Mouse (Mus musculus): ENCODE measurements around the gene Mtmr12. TPM values are rescaled to one million over a fixed set of nuclear protein-coding genes. Genes with fewer than 3 reads are reported as not detected.

The Mtmr12 gene
- total and polyA plus RNA-seq, 3 experiments: 14.3 to 38.2 TPM; not detected in 1

DNA sequence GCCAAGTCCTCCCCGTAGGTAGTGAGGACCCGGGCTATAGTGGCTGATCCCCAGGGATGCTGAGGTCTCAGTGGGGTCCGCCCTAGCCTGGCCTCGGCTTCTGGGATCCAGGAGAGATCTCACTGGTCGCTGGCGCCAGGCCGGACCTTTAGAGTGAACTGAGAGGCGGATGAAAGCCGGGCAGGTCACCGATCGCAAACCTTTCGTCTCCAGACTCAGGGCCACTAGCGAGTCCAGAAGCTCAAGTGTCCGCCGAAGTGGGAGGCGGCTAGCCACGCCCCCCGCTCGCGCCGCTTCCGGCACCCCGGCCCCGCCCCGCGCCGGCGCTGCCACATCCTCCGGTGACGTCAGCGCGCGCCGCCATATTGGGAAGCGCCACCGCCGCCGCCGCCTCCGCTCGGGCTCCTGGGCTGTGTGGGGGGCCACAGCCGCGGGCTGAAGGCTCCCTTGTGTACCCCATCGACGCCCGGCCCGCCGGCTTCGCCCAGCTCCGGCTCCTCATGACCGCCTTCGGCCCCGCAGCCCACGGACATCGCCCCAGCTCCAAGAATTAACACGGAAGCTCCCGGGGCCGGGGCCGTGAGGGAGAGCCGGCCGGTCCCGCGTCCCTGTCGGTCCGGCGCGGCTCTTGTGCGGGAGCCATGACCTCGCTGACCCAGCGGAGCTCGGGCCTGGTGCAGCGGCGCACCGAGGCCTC lies 116.4 kb downstream of the Mtmr12 start, which contains the start of gene Golph3 (continued):
- TF ChIP-seq GATA1 (IDR thresholded peaks at IDR 0.05; ENCODE audit: low read depth, low read length) (no peak), ZKSCAN1 (IDR thresholded peaks at IDR 0.05; ENCODE audit: low read depth, low read length) (no peak), RCOR1 (IDR thresholded peaks at IDR 0.05; ENCODE audit: low read depth, low read length) (no peak), CHD2 (IDR thresholded peaks at IDR 0.05; ENCODE audit: low read length) (no peak), JUND (IDR thresholded peaks at IDR 0.05; ENCODE audit: low read depth, low read length) (no peak), POLR2A (IDR thresholded peaks at IDR 0.05; ENCODE audit: control insufficient read depth in 1 of 2, insufficient read depth in 1 of 2, low read depth in 1 of 2, low read length in 2 of 2, poor library complexity in 1 of 2) (peak; percentile 81 to 93), BHLHE40 (IDR thresholded peaks at IDR 0.05; ENCODE audit: borderline replicate concordance, low read depth, low read length) (no peak), EP300 (IDR thresholded peaks at IDR 0.05; ENCODE audit: low read depth in 1 of 2, low read length in 2 of 2) (0 out of 4 replicates have a peak, but pooled peaks of 1 of the 2 experiments have one; percentile 5), USF2 (IDR thresholded peaks at IDR 0.05; ENCODE audit: borderline replicate concordance in 1 of 2, insufficient read depth in 1 of 2, low read depth in 1 of 2, low read length in 2 of 2) (no peak), ZMIZ1 (IDR thresholded peaks at IDR 0.05; ENCODE audit: low read depth, low read length) (peak; percentile 91), MAZ (IDR thresholded peaks at IDR 0.05; ENCODE audit: low read depth, low read length) (peak; percentile 65; the same call in 1 of the 2 replicates)

DNA sequence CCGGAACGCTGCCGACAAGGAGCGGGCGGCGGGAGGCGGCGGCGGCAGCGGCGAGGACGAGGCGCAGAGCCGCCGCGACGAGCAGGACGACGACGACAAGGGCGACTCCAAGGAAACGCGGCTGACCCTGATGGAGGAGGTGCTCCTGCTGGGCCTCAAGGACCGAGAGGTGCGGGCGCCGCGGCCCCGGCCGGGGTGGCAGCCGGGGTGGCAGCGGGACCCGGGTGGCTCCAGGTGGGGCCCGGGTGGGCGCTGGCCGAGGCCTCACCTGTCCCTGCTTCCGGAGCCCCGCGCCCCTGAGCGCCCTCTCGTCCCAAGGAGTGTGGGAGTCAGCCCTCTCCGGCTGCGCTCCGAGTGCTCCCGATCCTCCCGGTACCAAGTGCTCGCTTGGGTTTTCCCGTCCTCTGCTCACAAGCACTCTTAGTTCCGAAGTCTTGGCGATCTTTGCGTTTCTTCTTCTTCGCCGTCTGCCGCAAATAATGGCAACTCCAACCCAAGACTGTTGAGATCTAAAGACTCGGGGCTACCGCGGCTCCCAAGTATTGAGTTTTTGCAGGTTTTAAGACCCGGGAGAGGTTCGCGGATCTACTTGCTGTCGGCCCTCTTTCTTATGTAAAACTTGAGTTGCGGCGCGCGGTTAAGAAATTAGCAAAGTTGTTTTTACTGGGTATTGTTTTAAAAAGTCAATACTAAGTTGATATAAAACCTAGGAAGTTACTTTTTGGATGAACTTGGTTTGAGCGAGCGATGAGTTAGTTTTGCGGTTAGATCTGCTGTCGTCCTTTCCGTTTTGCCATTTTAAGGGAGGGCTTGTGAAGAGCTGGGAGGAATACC lies 117.2 kb downstream of the Mtmr12 start, which contains the start of gene 1810049J17Rik:
Gene 1810049J17Rik (minus strand): TSS at position 112 of the 834 bp plus-strand sequence.
- TF ChIP-seq UBTF (IDR thresholded peaks at IDR 0.05; ENCODE audit: borderline replicate concordance, insufficient read depth, low read depth, low read length): peak; percentile 92; the same call in 1 of the 2 replicates
- TF ChIP-seq MAZ (IDR thresholded peaks at IDR 0.05; ENCODE audit: low read depth, low read length): 0 out of 2 replicates have a peak, but pooled peaks have one; percentile 4
- no peak for TF ChIP-seq JUND (IDR thresholded peaks at IDR 0.05; ENCODE audit: low read depth, low read length)
- TF ChIP-seq ETS1 (IDR thresholded peaks at IDR 0.05; ENCODE audit: low read depth, low read length): peak; percentile 60; the same call in 1 of the 2 replicates
- TF ChIP-seq ZKSCAN1 (IDR thresholded peaks at IDR 0.05; ENCODE audit: low read depth, low read length): no peak
- peak; percentile 50; the same call in 1 of the 2 replicates for TF ChIP-seq MXI1 (IDR thresholded peaks at IDR 0.05; ENCODE audit: low read depth, low read length)
- TF ChIP-seq HCFC1 (IDR thresholded peaks at IDR 0.05; ENCODE audit: low read depth, low read length): peak; percentile 40; the same call in 1 of the 2 replicates
- TF ChIP-seq SIN3A (IDR thresholded peaks at IDR 0.05; ENCODE audit: low read length): peak; percentile 85
- Histone ChIP-seq H3K9me3 (replicated peaks; ENCODE audit: insufficient read depth, low read length) (no peaks in the 10 kb centered on the region), H3K4me3 (ENCODE audit: control insufficient read depth in 1 of 2, insufficient read depth in 1 of 2, low read depth in 2 of 2, low read length in 2 of 2) (peak within 1 kb of the TSS; percentile 94), H3K27ac (ENCODE audit: control insufficient read depth, low read depth, low read length) (peak within 1 kb of the TSS; percentile 87), H3K9ac (ENCODE audit: control insufficient read depth, low read depth, low read length, poor library complexity, severe bottlenecking) (peak within 1 kb of the TSS; percentile 89), H3K36me3 (ENCODE audit: control insufficient read depth in 1 of 2, insufficient read depth in 2 of 2, low read length in 2 of 2) (peaks cover 13 to 44% of the 10 kb centered on the region in 2 experiments), H3K4me1 (ENCODE audit: control insufficient read depth in 1 of 2, insufficient read depth in 2 of 2, low read length in 2 of 2) (peaks cover 8 to 36% of the 10 kb centered on the region in 2 experiments), H3K79me2 (ENCODE audit: control insufficient read depth, insufficient read depth, low read length, poor library complexity) (peaks cover 53% of the 10 kb centered on the region), H3K27me3 (ENCODE audit: control insufficient read depth in 1 of 2, insufficient read depth in 2 of 2, low read length in 2 of 2) (no peaks in the 10 kb centered on the region)
- DNase-seq (ENCODE audit: low read depth, low spot score): peak; percentile 84

Data from MEL (cell line).